ENCODE assay signal across 8 mouse cellular contexts in the genomic region with DNA sequence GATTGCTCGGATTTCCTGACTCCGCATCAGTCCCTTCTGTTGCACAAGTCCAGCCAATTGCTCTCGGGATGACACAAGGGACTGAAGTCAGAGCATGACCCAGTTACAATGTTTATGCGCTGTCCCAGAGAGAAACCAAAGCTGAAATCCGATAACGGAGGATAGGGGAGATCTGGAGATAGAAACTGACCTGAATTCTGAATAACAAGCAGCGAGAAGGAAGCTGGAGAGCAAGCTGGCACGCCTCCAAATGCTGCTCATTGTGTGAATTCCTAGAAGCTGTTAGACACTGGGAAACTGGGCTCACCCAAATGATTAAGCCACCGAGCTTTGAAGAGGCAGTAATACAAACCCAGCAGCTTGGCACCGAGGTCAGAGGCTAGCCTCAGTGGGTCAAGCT. TPM values are rescaled to one million over a fixed set of nuclear protein-coding genes. Genes with fewer than 3 reads are reported as not detected.
DNase-seq lines count a peak whose midpoint lies in the region; ATAC-seq lines count a peak whose summit lies in the region.

No protein-coding gene starts in this region.

- 0 out of 2 replicates have a peak overlapping the region, but pooled peaks have one; percentile 28 for H3K27ac ChIP-seq in midbrain, embryonic 10.5 days (replicated peaks)
- H3K27ac ChIP-seq in midbrain, embryonic 15.5 days: no peak overlapping the region
- no peak overlapping the region for H3K27ac ChIP-seq in forebrain, embryonic 14.5 days (ENCODE audit: low read depth, low read length)
- H3K27ac ChIP-seq in lung, embryonic 16.5 days (ENCODE audit: low read length): peak overlapping the region; percentile 27; the same call in 1 of the 2 replicates

- H3K4me2 ChIP-seq in midbrain, embryonic 15.5 days: no peak overlapping the region
- H3K4me2 ChIP-seq in forebrain, embryonic 14.5 days (ENCODE audit: low read length): peak overlapping the region; percentile 27; the same call in 1 of the 2 replicates
- peak overlapping the region; percentile 44 for H3K4me2 ChIP-seq in lung, embryonic 16.5 days (ENCODE audit: low read depth, low read length)

- no peak overlapping the region for H3K4me3 ChIP-seq in midbrain, embryonic 10.5 days
- no peak overlapping the region for H3K4me3 ChIP-seq in midbrain, embryonic 15.5 days
- no peak overlapping the region for H3K4me3 ChIP-seq in forebrain, embryonic 14.5 days (ENCODE audit: low read depth, low read length)
- 0 out of 2 replicates have a peak overlapping the region, but pooled peaks have one; percentile 27 for H3K4me3 ChIP-seq in lung, embryonic 16.5 days (ENCODE audit: low read length)

- no peaks in the 10 kb centered on the region for H3K9me3 ChIP-seq in midbrain, embryonic 10.5 days (replicated peaks)
- no peaks in the 10 kb centered on the region for H3K9me3 ChIP-seq in midbrain, embryonic 15.5 days
- H3K9me3 ChIP-seq in forebrain, embryonic 14.5 days (replicated peaks; ENCODE audit: control insufficient read depth, low read length): no peaks in the 10 kb centered on the region
- H3K9me3 ChIP-seq in lung, embryonic 16.5 days (ENCODE audit: control insufficient read depth, low read length): no peaks in the 10 kb centered on the region

- H3K36me3 ChIP-seq in midbrain, embryonic 10.5 days: no peaks in the 10 kb centered on the region
- H3K36me3 ChIP-seq in midbrain, embryonic 15.5 days (replicated peaks): no peaks in the 10 kb centered on the region
- no peaks in the 10 kb centered on the region for H3K36me3 ChIP-seq in forebrain, embryonic 14.5 days (ENCODE audit: control insufficient read depth, insufficient read depth, low read length)
- no peaks in the 10 kb centered on the region for H3K36me3 ChIP-seq in lung, embryonic 16.5 days (ENCODE audit: control insufficient read depth, insufficient read depth, low read length)

- intact Hi-C loops in heart, postnatal 10 days (cut with DNase I): loop anchor here (2.0 kb wide), 2 partner anchors 25 to 31 kb away; a partner anchor contains a TSS

- DNase-seq in midbrain, embryonic 10.5 days (ENCODE audit: low spot score): no peak
- peak; percentile 87 for DNase-seq in forebrain, embryonic 14.5 days (ENCODE audit: low spot score)
- DNase-seq in heart, postnatal 10 days: peak; percentile 70 to 76
- DNase-seq in large intestine, adult 2 months (ENCODE audit: low read depth, low spot score): peak; percentile 75
- peak; percentile 50 for DNase-seq in skeletal muscle tissue, adult 2 months (ENCODE audit: low read depth, low spot score)

- no peaks in the 10 kb centered on the region for H3K27me3 ChIP-seq in midbrain, embryonic 10.5 days (ENCODE audit: low read depth, poor library complexity, severe bottlenecking)
- no peaks in the 10 kb centered on the region for H3K27me3 ChIP-seq in midbrain, embryonic 15.5 days (replicated peaks)
- no peaks in the 10 kb centered on the region for H3K27me3 ChIP-seq in forebrain, embryonic 14.5 days (replicated peaks; ENCODE audit: control insufficient read depth, insufficient read depth, low read length)
- no peaks in the 10 kb centered on the region for H3K27me3 ChIP-seq in lung, embryonic 16.5 days (ENCODE audit: control insufficient read depth, insufficient read depth, low read depth, low read length)

- H3K9ac ChIP-seq in midbrain, embryonic 15.5 days: no peak overlapping the region
- no peak overlapping the region for H3K9ac ChIP-seq in forebrain, embryonic 14.5 days (ENCODE audit: low read length)
- no peak overlapping the region for H3K9ac ChIP-seq in lung, embryonic 16.5 days (ENCODE audit: low read length)

- no peak for ATAC-seq in midbrain, embryonic 15.5 days (replicated peaks)
- ATAC-seq in forebrain, embryonic 14.5 days: peak; percentile 78
- ATAC-seq in lung, embryonic 16.5 days (ENCODE audit: low read depth): peak; percentile 76
- ATAC-seq in megakaryocyte, adult 5-6 weeks (ENCODE audit: poor library complexity, severe bottlenecking): no peak

- H3K4me1 ChIP-seq in midbrain, embryonic 10.5 days: peaks cover 13% of the 10 kb centered on the region
- H3K4me1 ChIP-seq in midbrain, embryonic 15.5 days: no peaks in the 10 kb centered on the region
- peaks cover 10% of the 10 kb centered on the region for H3K4me1 ChIP-seq in forebrain, embryonic 14.5 days (ENCODE audit: control insufficient read depth, insufficient read depth, low read length)
- H3K4me1 ChIP-seq in lung, embryonic 16.5 days (replicated peaks; ENCODE audit: control insufficient read depth, insufficient read depth, low read length): peaks cover 17% of the 10 kb centered on the region

- WGBS in midbrain, embryonic 10.5 days: 57% methylated on average over 10 of the region's 10 CpGs
- 27% methylated on average over 10 of the region's 10 CpGs for WGBS in midbrain, embryonic 15.5 days
- WGBS in forebrain, embryonic 14.5 days: 22% methylated on average over 10 of the region's 10 CpGs
- WGBS in large intestine, adult 2 months: 4% methylated on average over 10 of the region's 10 CpGs
- 9% methylated on average over 10 of the region's 10 CpGs for WGBS in lung, embryonic 16.5 days

RNA-seq across cellular contexts. Expression of a gene that starts 31.5 kb away (rescaled TPM):
- polyA plus RNA-seq in midbrain, embryonic 10.5 days (2016; fragmentation: Nextera tagmentation; extraction: Ambion mirVana): 16.7 and 19.7 TPM in 2 replicates
- 22.7 and 23.4 TPM in 2 replicates for polyA plus RNA-seq in midbrain, embryonic 15.5 days (2015; fragmentation: Nextera tagmentation; extraction: Ambion mirVana)
- 27.7 and 27.9 TPM in 2 replicates for polyA plus RNA-seq in forebrain, embryonic 14.5 days (2014; fragmentation: Nextera tagmentation; extraction: Ambion mirVana)
- 10 to 100 TPM; 18.8 to 22.9 TPM for total RNA-seq in heart, postnatal 10 days (2021)
- 9.7 and 14.1 TPM in 2 replicates for polyA plus RNA-seq in large intestine, adult 2 months (2012; rRNA removed)
- 17.7 and 18.2 TPM in 2 replicates for polyA plus RNA-seq in lung, embryonic 16.5 days (2015; fragmentation: Nextera tagmentation; extraction: Ambion mirVana)
- 18.1 and 23.2 TPM in 2 replicates for total RNA-seq in megakaryocyte, adult 5-6 weeks (2015)
- total RNA-seq in megakaryocyte, adult 5-6 weeks (2017): 22.6 and 23.7 TPM in 2 replicates

Comparison
In these comparisons a context has a peak if more than half of its experiments do, and no peak if none do; other contexts are left out.
1. H3K27ac ChIP-seq: peak in midbrain, embryonic 10.5 days (single experiment) and lung, embryonic 16.5 days (single experiment); none in midbrain, embryonic 15.5 days (single experiment) and forebrain, embryonic 14.5 days (single experiment).
2. ATAC-seq: peak in forebrain, embryonic 14.5 days (single experiment) and lung, embryonic 16.5 days (single experiment); none in midbrain, embryonic 15.5 days (single experiment) and megakaryocyte, adult 5-6 weeks (single experiment).